10 mouse cellular contexts compared by ENCODE assay signal in the genomic region with DNA sequence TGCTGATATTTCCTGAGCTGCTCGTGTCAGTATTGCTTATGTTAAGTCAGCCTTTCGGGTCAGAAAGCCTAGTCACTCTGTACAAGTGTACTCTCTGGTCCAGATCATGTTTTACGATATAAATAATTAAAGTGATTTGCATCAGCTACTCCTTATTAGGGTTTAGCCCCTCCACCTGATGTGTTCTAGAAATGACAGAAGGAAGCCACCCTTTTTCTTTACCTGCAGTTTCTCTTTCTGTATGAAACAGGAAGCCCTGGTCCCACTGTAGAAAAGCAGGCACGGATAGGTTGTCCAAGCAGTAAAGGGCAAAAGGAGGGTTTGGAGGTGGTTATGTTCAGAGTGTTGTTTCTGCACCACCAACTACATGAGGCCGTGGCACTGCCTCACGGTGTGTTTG. TPM values are rescaled to one million over a fixed set of nuclear protein-coding genes. Genes with fewer than 3 reads are reported as not detected.
DNase-seq lines count a peak whose midpoint lies in the region; ATAC-seq and TF ChIP-seq lines count a peak whose summit lies in the region.
"Had no signal": no experiment of that assay in that cellular context is flagged by ENCODE, and none has a peak within 500 bp of the region (broad histone marks: within the 10 kb centered on the region; RNA-seq: fewer than 3 reads in every experiment).

No protein-coding gene starts in this region.

- peaks cover 20% of the 10 kb centered on the region for H3K36me3 ChIP-seq in lung, postnatal 0 days (ENCODE audit: insufficient read depth, low read length)
- peaks cover 62% of the 10 kb centered on the region for H3K36me3 ChIP-seq in forebrain, embryonic 10.5 days (replicated peaks)
- H3K36me3 ChIP-seq in limb, embryonic 14.5 days (ENCODE audit: control insufficient read depth, insufficient read depth, low read length) = peaks cover 49% of the 10 kb centered on the region
- peaks cover 38% of the 10 kb centered on the region; the same call in 1 of the 2 replicates for H3K36me3 ChIP-seq in stomach, embryonic 15.5 days

- peak overlapping the region; percentile 91 for H3K4me2 ChIP-seq in lung, postnatal 0 days (replicated peaks; ENCODE audit: low read depth, low read length)
- peak overlapping the region; percentile 84 for H3K4me2 ChIP-seq in limb, embryonic 14.5 days (replicated peaks; ENCODE audit: low read depth, low read length, severe bottlenecking)
- peak overlapping the region; percentile 84 for H3K4me2 ChIP-seq in stomach, embryonic 15.5 days

- H3K4me3 ChIP-seq in lung, postnatal 0 days (ENCODE audit: low read depth, low read length) = peak overlapping the region; percentile 91; the same call in 1 of the 2 replicates
- H3K4me3 ChIP-seq in forebrain, embryonic 10.5 days = peak overlapping the region; percentile 91
- peak overlapping the region; percentile 81 for H3K4me3 ChIP-seq in limb, embryonic 14.5 days (replicated peaks; ENCODE audit: low read length)
- peak overlapping the region; percentile 96 for H3K4me3 ChIP-seq in stomach, embryonic 15.5 days (replicated peaks)

- H3K9me3 ChIP-seq in lung, postnatal 0 days (ENCODE audit: low read length) = no peaks in the 10 kb centered on the region
- H3K9me3 ChIP-seq in forebrain, embryonic 10.5 days = no peaks in the 10 kb centered on the region
- no peaks in the 10 kb centered on the region for H3K9me3 ChIP-seq in limb, embryonic 14.5 days (ENCODE audit: control insufficient read depth, low read length)
- no peaks in the 10 kb centered on the region for H3K9me3 ChIP-seq in stomach, embryonic 15.5 days

- no peak for TF ChIP-seq POLR2A in limb, embryonic 14.5 days (IDR thresholded peaks at IDR 0.05; ENCODE audit: borderline replicate concordance, extremely low read depth, insufficient read depth, insufficient read length)

- no peak for DNase-seq in lung, postnatal 0 days (ENCODE audit: low spot score)
- no peak for DNase-seq in lung, postnatal 10 days
- DNase-seq in forebrain, embryonic 10.5 days (ENCODE audit: extremely low spot score, low spot score) = no peak
- no peak for DNase-seq in limb, embryonic 14.5 days (ENCODE audit: low spot score)
- DNase-seq in thymus, postnatal 36 days = no peak
- no peak for DNase-seq in layer of hippocampus, adult 9-11 months
- no peak for DNase-seq in cerebellum, adult 11 months
- DNase-seq: adrenal gland, postnatal 36 days; kidney, adult 18-20 months had no signal

- WGBS in lung, postnatal 0 days = 64% methylated on average over 6 of the region's 6 CpGs
- WGBS in forebrain, embryonic 10.5 days = 78% methylated on average over 6 of the region's 6 CpGs
- WGBS in limb, embryonic 14.5 days = 77% methylated on average over 6 of the region's 6 CpGs
- WGBS in stomach, embryonic 15.5 days = 73% methylated on average over 6 of the region's 6 CpGs

- peak overlapping the region; percentile 78; the same call in 1 of the 2 replicates for H3K9ac ChIP-seq in lung, postnatal 0 days (replicated peaks; ENCODE audit: low read depth)
- 0 out of 2 replicates have a peak overlapping the region, but pooled peaks have one; percentile 89 for H3K9ac ChIP-seq in limb, embryonic 14.5 days (ENCODE audit: low read depth, low read length, severe bottlenecking)
- H3K9ac ChIP-seq in stomach, embryonic 15.5 days = no peak overlapping the region

- no peak for TF ChIP-seq EP300 in lung, postnatal 0 days (IDR thresholded peaks at IDR 0.05)

- TF ChIP-seq CTCF in lung, postnatal 0 days (IDR thresholded peaks at IDR 0.05) = no peak

- H3K27ac ChIP-seq in lung, postnatal 0 days (ENCODE audit: low read length) = no peak overlapping the region
- 0 out of 2 replicates have a peak overlapping the region, but pooled peaks have one; percentile 98 for H3K27ac ChIP-seq in forebrain, embryonic 10.5 days
- H3K27ac ChIP-seq in limb, embryonic 14.5 days (replicated peaks; ENCODE audit: low read depth, low read length) = no peak overlapping the region
- H3K27ac ChIP-seq in stomach, embryonic 15.5 days = no peak overlapping the region

- peaks cover 7% of the 10 kb centered on the region for H3K4me1 ChIP-seq in lung, postnatal 0 days (ENCODE audit: insufficient read depth, low read depth, low read length)
- peaks cover 19% of the 10 kb centered on the region for H3K4me1 ChIP-seq in forebrain, embryonic 10.5 days
- H3K4me1 ChIP-seq in limb, embryonic 14.5 days (ENCODE audit: control insufficient read depth, insufficient read depth, low read length) = peaks cover 6% of the 10 kb centered on the region
- peaks cover 15% of the 10 kb centered on the region for H3K4me1 ChIP-seq in stomach, embryonic 15.5 days

- ATAC-seq in lung, postnatal 0 days = no peak
- no peak for ATAC-seq in limb, embryonic 14.5 days (ENCODE audit: low FRiP score, low read depth)
- no peak for ATAC-seq in stomach, embryonic 15.5 days (ENCODE audit: insufficient read depth, low FRiP score, low read depth)

- H3K27me3 ChIP-seq in lung, postnatal 0 days (replicated peaks; ENCODE audit: insufficient read depth, low read length) = no peaks in the 10 kb centered on the region
- no peaks in the 10 kb centered on the region for H3K27me3 ChIP-seq in forebrain, embryonic 10.5 days (ENCODE audit: poor library complexity, severe bottlenecking)
- H3K27me3 ChIP-seq in limb, embryonic 14.5 days (ENCODE audit: control insufficient read depth, insufficient read depth, low read length) = no peaks in the 10 kb centered on the region
- no peaks in the 10 kb centered on the region for H3K27me3 ChIP-seq in stomach, embryonic 15.5 days (replicated peaks)

RNA-seq across cellular contexts. Expression of gene Mtf1, which starts 1.5 kb away (rescaled TPM):
- 9.3 and 10.8 TPM in 2 replicates for polyA plus RNA-seq in lung, postnatal 0 days (2015; fragmentation: Nextera tagmentation; extraction: Ambion mirVana)
- 20.4 and 22.3 TPM in 2 replicates for polyA plus RNA-seq in forebrain, embryonic 10.5 days (2016; fragmentation: Nextera tagmentation; extraction: Ambion mirVana)
- 9.3 and 10.3 TPM in 2 replicates for polyA plus RNA-seq in limb, embryonic 14.5 days (2012; rRNA removed)
- 9.8 and 10.1 TPM in 2 replicates for polyA plus RNA-seq in limb, embryonic 14.5 days (2014; fragmentation: Nextera tagmentation; extraction: Ambion mirVana)
- polyA plus RNA-seq in stomach, embryonic 15.5 days (2015; fragmentation: Nextera tagmentation; extraction: Ambion mirVana) = 11.7 and 13.2 TPM in 2 replicates

RNA-seq across cellular contexts. Expression of gene Yrdc, which starts 47.1 kb away (rescaled TPM):
- polyA plus RNA-seq in lung, postnatal 0 days (2015; fragmentation: Nextera tagmentation; extraction: Ambion mirVana) = 22.8 and 25.4 TPM in 2 replicates
- polyA plus RNA-seq in forebrain, embryonic 10.5 days (2016; fragmentation: Nextera tagmentation; extraction: Ambion mirVana) = 43.1 and 44.1 TPM in 2 replicates
- 54.6 and 64.5 TPM in 2 replicates for polyA plus RNA-seq in limb, embryonic 14.5 days (2012; rRNA removed)
- 48.6 and 50.6 TPM in 2 replicates for polyA plus RNA-seq in limb, embryonic 14.5 days (2014; fragmentation: Nextera tagmentation; extraction: Ambion mirVana)
- 34.2 and 36.1 TPM in 2 replicates for polyA plus RNA-seq in stomach, embryonic 15.5 days (2015; fragmentation: Nextera tagmentation; extraction: Ambion mirVana)

RNA-seq across cellular contexts. Expression of gene 1110065P20Rik, which starts 47.6 kb away (rescaled TPM):
- 65.4 and 68.7 TPM in 2 replicates for polyA plus RNA-seq in lung, postnatal 0 days (2015; fragmentation: Nextera tagmentation; extraction: Ambion mirVana)
- 39.3 and 42.9 TPM in 2 replicates for polyA plus RNA-seq in forebrain, embryonic 10.5 days (2016; fragmentation: Nextera tagmentation; extraction: Ambion mirVana)
- polyA plus RNA-seq in limb, embryonic 14.5 days (2012; rRNA removed) = 63.4 and 71.8 TPM in 2 replicates
- polyA plus RNA-seq in limb, embryonic 14.5 days (2014; fragmentation: Nextera tagmentation; extraction: Ambion mirVana) = 67.5 and 70.5 TPM in 2 replicates
- polyA plus RNA-seq in stomach, embryonic 15.5 days (2015; fragmentation: Nextera tagmentation; extraction: Ambion mirVana) = 60.5 and 63.3 TPM in 2 replicates

RNA-seq across cellular contexts. Expression of gene Maneal, which starts 58.6 kb away (rescaled TPM):
- 0.08 and 0.13 TPM in 2 replicates for polyA plus RNA-seq in lung, postnatal 0 days (2015; fragmentation: Nextera tagmentation; extraction: Ambion mirVana)
- polyA plus RNA-seq in forebrain, embryonic 10.5 days (2016; fragmentation: Nextera tagmentation; extraction: Ambion mirVana) = 2.3 and 2.6 TPM in 2 replicates
- polyA plus RNA-seq in limb, embryonic 14.5 days (2012; rRNA removed) = 2.7 and 3.6 TPM in 2 replicates
- polyA plus RNA-seq in limb, embryonic 14.5 days (2014; fragmentation: Nextera tagmentation; extraction: Ambion mirVana) = 1.0 and 1.6 TPM in 2 replicates
- polyA plus RNA-seq in stomach, embryonic 15.5 days (2015; fragmentation: Nextera tagmentation; extraction: Ambion mirVana) = 0.55 and 0.68 TPM in 2 replicates
